Mouse (Mus musculus): ENCODE measurements around the gene Rsc1a1. TPM values are rescaled to one million over a fixed set of nuclear protein-coding genes. Genes with fewer than 3 reads are reported as not detected.
A peak's percentile ranks its signal among the peaks of the same experiment; 100 is the strongest.

Rsc1a1 gene
- polyA plus RNA-seq, 1 experiment from 2014 or later: not detected

GRCm38 (mm10) chr4:141672325-141672724 lies 13.1 kb downstream of the Rsc1a1 start:
- no peaks in the 10 kb centered on the region for H3K9me3 ChIP-seq (replicated peaks; ENCODE audit: low read length)
- H3K4me1 ChIP-seq (replicated peaks; ENCODE audit: insufficient read depth, low read length): no peaks in the 10 kb centered on the region
- 83% methylated on average over 13 of the region's 13 CpGs for WGBS
- H3K36me3 ChIP-seq (ENCODE audit: insufficient read depth, low read length): no peaks in the 10 kb centered on the region
- H3K4me2 ChIP-seq (ENCODE audit: low read length): no peak overlapping the region
- H3K27ac ChIP-seq: no peak overlapping the region
- ATAC-seq (replicated peaks; ENCODE audit: low FRiP score, low read depth) (no peak), DNase-seq (ENCODE audit: low spot score) (no peak)
- H3K4me3 ChIP-seq (replicated peaks; ENCODE audit: low read depth, low read length): no peak overlapping the region
- TF ChIP-seq CTCF (IDR thresholded peaks at IDR 0.05; ENCODE audit: low read depth): no peak
- H3K9ac ChIP-seq (ENCODE audit: low read depth, low read length): no peak overlapping the region
- H3K27me3 ChIP-seq (ENCODE audit: insufficient read depth, low read length): no peaks in the 10 kb centered on the region

GRCm38 (mm10) chr4:141671389-141671788 lies 14.0 kb downstream of the Rsc1a1 start:
- no peaks in the 10 kb centered on the region for H3K4me1 ChIP-seq (replicated peaks; ENCODE audit: insufficient read depth, low read length)
- ATAC-seq (replicated peaks; ENCODE audit: low FRiP score, low read depth): no peak
- no peak overlapping the region for H3K4me2 ChIP-seq (ENCODE audit: low read length)
- H3K36me3 ChIP-seq (ENCODE audit: insufficient read depth, low read length): no peaks in the 10 kb centered on the region
- WGBS: 66% methylated on average over 4 of the region's 4 CpGs
- no peaks in the 10 kb centered on the region for H3K27me3 ChIP-seq (ENCODE audit: insufficient read depth, low read length)
- H3K27ac ChIP-seq: no peak overlapping the region
- TF ChIP-seq CTCF (IDR thresholded peaks at IDR 0.05; ENCODE audit: low read depth): no peak
- H3K9me3 ChIP-seq (replicated peaks; ENCODE audit: low read length): no peaks in the 10 kb centered on the region
- DNase-seq (ENCODE audit: low spot score): no peak
- no peak overlapping the region for H3K9ac ChIP-seq (ENCODE audit: low read depth, low read length)
- H3K4me3 ChIP-seq (replicated peaks; ENCODE audit: low read depth, low read length): no peak overlapping the region

- no peaks in the 10 kb centered on the region for H3K27me3 ChIP-seq (ENCODE audit: insufficient read depth, low read length)
- TF ChIP-seq CTCF (IDR thresholded peaks at IDR 0.05; ENCODE audit: low read depth): no peak
- no peak overlapping the region for H3K9ac ChIP-seq (ENCODE audit: low read depth, low read length)
- DNase-seq (ENCODE audit: low spot score) (no peak), ATAC-seq (replicated peaks; ENCODE audit: low FRiP score, low read depth) (no peak)
- no peak overlapping the region for H3K4me2 ChIP-seq (ENCODE audit: low read length)
- 78% methylated on average over 18 of the region's 18 CpGs for WGBS
- no peaks in the 10 kb centered on the region for H3K36me3 ChIP-seq (ENCODE audit: insufficient read depth, low read length)
- no peak overlapping the region for H3K4me3 ChIP-seq (replicated peaks; ENCODE audit: low read depth, low read length)
- no peaks in the 10 kb centered on the region for H3K9me3 ChIP-seq (replicated peaks; ENCODE audit: low read length)
- no peaks in the 10 kb centered on the region for H3K4me1 ChIP-seq (replicated peaks; ENCODE audit: insufficient read depth, low read length)
- no peak overlapping the region for H3K27ac ChIP-seq
Measured at GRCm38 (mm10) chr4:141669898-141670712, 15.3 kb downstream of the Rsc1a1 start.

GRCm38 (mm10) chr4:141664799-141665198 lies 20.6 kb downstream of the Rsc1a1 start, which contains the start of gene Plekhm2:
TSS of gene Plekhm2 (minus strand) at chr4:141664899.
- Histone ChIP-seq H3K9me3 (replicated peaks; ENCODE audit: low read length) (no peaks in the 10 kb centered on the region), H3K4me3 (replicated peaks; ENCODE audit: low read depth, low read length) (peak within 1 kb of the TSS; percentile 79), H3K9ac (ENCODE audit: low read depth, low read length) (peak within 1 kb of the TSS; percentile 97), H3K4me2 (ENCODE audit: low read length) (peak within 1 kb of the TSS; percentile 69), H3K4me1 (replicated peaks; ENCODE audit: insufficient read depth, low read length) (peaks cover 7% of the 10 kb centered on the region), H3K27me3 (ENCODE audit: insufficient read depth, low read length) (no peaks in the 10 kb centered on the region), H3K27ac (peak within 1 kb of the TSS; percentile 84), H3K36me3 (ENCODE audit: insufficient read depth, low read length) (peaks cover 11% of the 10 kb centered on the region; the same call in 1 of the 2 replicates)
- DNase-seq (ENCODE audit: low spot score) (no peak), ATAC-seq (replicated peaks; ENCODE audit: low FRiP score, low read depth) (peak; percentile 25; the same call in 1 of the 2 replicates)
- no peak for TF ChIP-seq CTCF (IDR thresholded peaks at IDR 0.05; ENCODE audit: low read depth)
- 69% methylated on average over 8 of the region's 8 CpGs for WGBS

GRCm38 (mm10) chr4:141664011-141664745 lies 21.2 kb downstream of the Rsc1a1 start:
- Histone ChIP-seq H3K27ac (peak overlapping the region; percentile 84), H3K36me3 (ENCODE audit: insufficient read depth, low read length) (peaks cover 11% of the 10 kb centered on the region; the same call in 1 of the 2 replicates), H3K4me2 (ENCODE audit: low read length) (peak overlapping the region; percentile 69), H3K27me3 (ENCODE audit: insufficient read depth, low read length) (no peaks in the 10 kb centered on the region), H3K4me1 (replicated peaks; ENCODE audit: insufficient read depth, low read length) (peaks cover 7% of the 10 kb centered on the region), H3K4me3 (replicated peaks; ENCODE audit: low read depth, low read length) (peak overlapping the region; percentile 79), H3K9me3 (replicated peaks; ENCODE audit: low read length) (no peaks in the 10 kb centered on the region), H3K9ac (ENCODE audit: low read depth, low read length) (peak overlapping the region; percentile 97)
- TF ChIP-seq CTCF (IDR thresholded peaks at IDR 0.05; ENCODE audit: low read depth): no peak
- ATAC-seq (replicated peaks; ENCODE audit: low FRiP score, low read depth) (peak; percentile 82), DNase-seq (ENCODE audit: low spot score) (peak; percentile 76)
- under 1% methylated on average over 44 of the region's 60 CpGs for WGBS

All from kidney, postnatal 0 days (tissue).